Mouse (Mus musculus) urinary bladder, adult 2 months (tissue): ENCODE data around the gene Adam23. TPM values are rescaled to one million over a fixed set of nuclear protein-coding genes. Genes with fewer than 3 reads are reported as not detected.
"Not testable (repeated sequence)": the region's sequence is repeated elsewhere in the genome, so short reads cannot be mapped to it uniquely, and the experiment has no call there.

ENCODE experiments used
- DNase-seq: peaks from one replicate; pipeline ENCODE4 v3.0.0; 2022; ENCODE audit warnings: low spot score
- polyA plus RNA-seq: library from polyadenylated mRNA; depleted of rRNA; stranded (reverse); fragments of >200 nt; gene quantifications from 2 replicates; pipeline ENCODE4 v1.2.3, GENCODE M21; 2012; rRNA removed

The Adam23 gene
- polyA plus RNA-seq, 1 experiment = 38.1 TPM

GRCm38 (mm10) chr1:63576803-63577202 lies 131.1 kb downstream of the Adam23 start:
- no peak for DNase-seq

- DNase-seq = no peak
Observed at GRCm38 (mm10) chr1:63579153-63579552, 133.5 kb downstream of the Adam23 start.

GRCm38 (mm10) chr1:63586869-63587268 lies 141.2 kb downstream of the Adam23 start:
- no peak for DNase-seq

GRCm38 (mm10) chr1:63603870-63604500 lies 158.3 kb downstream of the Adam23 start:
- no peak for DNase-seq

GRCm38 (mm10) chr1:63609613-63610012 lies 163.9 kb downstream of the Adam23 start:
- no peak for DNase-seq

GRCm38 (mm10) chr1:63614594-63614993 lies 168.9 kb downstream of the Adam23 start:
- DNase-seq = no peak

GRCm38 (mm10) chr1:63615668-63616067 lies 170.0 kb downstream of the Adam23 start, which contains the start of gene Gm39653:
Gm39653 (plus strand) TSS chr1:63615968.
- DNase-seq = no peak

GRCm38 (mm10) chr1:63628211-63628610 lies 182.5 kb downstream of the Adam23 start:
- no peak for DNase-seq

- DNase-seq = not testable (repeated sequence)
Observed at GRCm38 (mm10) chr1:63630390-63630789, 184.7 kb downstream of the Adam23 start.

GRCm38 (mm10) chr1:63639921-63640320 lies 194.2 kb downstream of the Adam23 start:
- no peak for DNase-seq

Other genes starting within 250 kb of the Adam23 start
- gene Gpr1, start 231.3 kb upstream of the Adam23 start, polyA plus RNA-seq = 2.8 and 2.9 TPM in 2 replicates
- gene Zdbf2, start 172.6 kb upstream of the Adam23 start, polyA plus RNA-seq = 0.23 and 0.31 TPM in 2 replicates
- not detected in 2 replicates for gene Gm39653, start 170.1 kb downstream of the Adam23 start, polyA plus RNA-seq
- 0.12 and 0.15 TPM in 2 replicates for gene Dytn, start 241.0 kb downstream of the Adam23 start, polyA plus RNA-seq